Mouse (Mus musculus) midbrain, embryonic 11.5 days (tissue): Measurements from ENCODE around the gene Usp9y. TPM values are rescaled to one million over a fixed set of nuclear protein-coding genes. Genes with fewer than 3 reads are reported as not detected.

Experiments used
- ATAC-seq: fragments of 200-750 bp; cut with Nextera tagmentation; 2 replicates; pipeline ENCODE4 v1.8.0; 2017; ENCODE audit warnings: moderate TSS enrichment, moderate library complexity; ENCODE audit not compliant: low FRiP score
- DNase-seq: peaks from one replicate; pipeline ENCODE4 v3.0.0; 2015; ENCODE audit warnings: low spot score; ENCODE audit errors: missing footprints
- H3K27ac ChIP-seq: fragments of 300-500 bp; sonication (generic); 2 replicates; pipeline ENCODE4 v1.5.1; 2014; ENCODE audit warnings: low read depth, low read length
- H3K27me3 ChIP-seq: fragments of 300-500 bp; sonication (generic); 2 replicates; pipeline ENCODE4 v1.6.1; 2014; ENCODE audit warnings: mild to moderate bottlenecking, low read length, moderate library complexity, mixed read lengths; ENCODE audit not compliant: control insufficient read depth, insufficient read depth
- H3K36me3 ChIP-seq: fragments of 300-500 bp; sonication (generic); 2 replicates; pipeline ENCODE4 v1.6.1; 2014; ENCODE audit warnings: mild to moderate bottlenecking, low read length, moderate library complexity, mixed read lengths; ENCODE audit not compliant: control insufficient read depth, insufficient read depth
- H3K4me1 ChIP-seq: fragments of 300-500 bp; sonication (generic); 2 replicates; pipeline ENCODE4 v1.6.1; 2014; ENCODE audit warnings: low read length; ENCODE audit not compliant: control insufficient read depth, insufficient read depth
- H3K4me2 ChIP-seq: fragments of 300-500 bp; sonication (generic); 2 replicates; pipeline ENCODE4 v1.6.1; 2014; ENCODE audit warnings: mild to moderate bottlenecking, moderate library complexity
- H3K4me3 ChIP-seq: fragments of 300-500 bp; sonication (generic); 2 replicates; pipeline ENCODE4 v1.5.1; 2014; ENCODE audit warnings: low read depth, low read length
- H3K9ac ChIP-seq: fragments of 300-500 bp; sonication (generic); 2 replicates; pipeline ENCODE4 v1.6.1; 2014; ENCODE audit warnings: low read length
- H3K9me3 ChIP-seq: fragments of 300-500 bp; sonication (generic); 2 replicates; pipeline ENCODE4 v1.6.1; 2016; ENCODE audit warnings: low read length; ENCODE audit not compliant: control insufficient read depth
- WGBS: fragments of 180-500 bp; shearing (Covaris S2); extraction: QIAGEN DNeasy Blood & Tissue Kit; methylation state at CpG from one replicate; pipeline ENCODE4 v1.1.7; 2014; 5-methylcytosine and 5-hydroxymethylcytosine counted together
- polyA plus RNA-seq: library from polyadenylated mRNA; unstranded; fragments of >200 nt; fragmentation: Nextera tagmentation; extraction: Ambion mirVana; gene quantifications from 2 replicates; pipeline ENCODE4 v1.2.1, GENCODE M21; 2014

The Usp9y gene
- not detected in 2 replicates for polyA plus RNA-seq

DNA sequence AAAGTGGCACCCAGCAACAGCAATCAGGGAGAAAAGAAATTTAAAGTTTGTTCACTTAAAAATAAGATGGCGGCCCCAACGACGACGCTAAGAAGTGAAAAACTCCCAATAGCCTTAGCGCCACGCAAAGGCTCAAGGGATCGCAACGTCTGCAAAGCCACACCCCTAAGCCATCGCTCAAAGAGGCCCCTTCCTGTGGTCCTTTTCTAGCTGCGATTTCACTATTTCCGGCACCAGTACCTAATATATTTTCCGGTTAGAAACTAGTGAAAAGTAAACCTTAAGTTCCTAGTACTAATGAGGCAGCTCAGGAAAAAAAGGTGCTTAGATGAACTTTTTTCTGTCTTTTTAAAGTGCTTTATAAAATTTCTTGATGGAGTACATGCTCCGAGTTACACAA is at the start of gene Usp9y:
Usp9y (minus strand) TSS at position 101 of the 400 bp plus-strand sequence.
- no peaks in the 10 kb centered on the region for H3K4me1 ChIP-seq
- no peak within 1 kb of the TSS for H3K9ac ChIP-seq
- no peak for DNase-seq
- H3K4me3 ChIP-seq, result no peak within 1 kb of the TSS
- no peaks in the 10 kb centered on the region for H3K9me3 ChIP-seq
- WGBS, result 89% methylated on average over 13 of the region's 13 CpGs
- H3K27me3 ChIP-seq, result no peaks in the 10 kb centered on the region
- H3K4me2 ChIP-seq, result no peak within 1 kb of the TSS
- H3K36me3 ChIP-seq, result no peaks in the 10 kb centered on the region
- no peak within 1 kb of the TSS for H3K27ac ChIP-seq
- no peak for ATAC-seq

- Histone ChIP-seq H3K9ac (no peak overlapping the region), H3K36me3 (no peaks in the 10 kb centered on the region), H3K9me3 (no peaks in the 10 kb centered on the region), H3K4me2 (no peak overlapping the region), H3K4me3 (no peak overlapping the region), H3K27me3 (no peaks in the 10 kb centered on the region), H3K4me1 (no peaks in the 10 kb centered on the region), H3K27ac (no peak overlapping the region)
- ATAC-seq (no peak), DNase-seq (no peak)
These were observed 165.9 kb downstream of the Usp9y start for GRCm38 (mm10) chrY:1293708-1294107.

DNA sequence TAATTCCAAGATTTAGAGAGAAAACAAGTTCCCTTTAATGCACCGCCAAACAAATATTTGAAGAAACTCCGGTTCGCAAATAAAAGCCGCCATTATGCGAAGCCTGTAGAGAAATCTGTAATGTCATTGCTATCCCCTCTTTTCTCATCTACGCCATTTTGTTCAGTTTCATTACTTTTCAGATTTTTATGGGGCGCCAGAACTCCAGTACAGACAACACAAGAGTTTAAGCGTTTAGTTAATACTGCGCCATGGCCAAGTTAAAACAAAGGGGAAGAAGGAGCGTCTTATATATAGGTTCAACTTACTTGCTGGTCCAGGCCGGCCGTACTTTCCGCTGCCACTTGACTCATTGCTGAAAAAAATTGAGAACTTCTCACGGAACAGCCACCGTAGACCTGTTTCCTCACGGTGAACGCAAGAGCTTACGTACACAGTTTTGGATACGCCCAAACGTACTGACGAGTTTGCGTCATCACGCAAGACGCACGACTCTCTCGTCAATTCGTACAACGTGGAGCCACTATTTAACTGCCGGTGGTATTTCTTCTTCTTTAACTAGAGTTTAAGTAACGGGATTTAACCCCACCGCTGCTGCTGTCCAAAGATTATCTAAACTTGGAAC is 173.3 kb downstream of the Usp9y start, which contains the start of gene Ddx3y:
Ddx3y (minus strand) TSS at position 459 of the 625 bp plus-strand sequence.
- peak within 1 kb of the TSS; percentile 38 for H3K4me3 ChIP-seq
- no peaks in the 10 kb centered on the region for H3K36me3 ChIP-seq
- no peaks in the 10 kb centered on the region for H3K27me3 ChIP-seq
- no peak within 1 kb of the TSS for H3K27ac ChIP-seq
- H3K4me1 ChIP-seq, result no peaks in the 10 kb centered on the region
- peak within 1 kb of the TSS; percentile 35 for H3K4me2 ChIP-seq
- 2% methylated on average over 28 of the region's 31 CpGs for WGBS
- ATAC-seq (peak; percentile 97), DNase-seq (peak; percentile 91)
- H3K9ac ChIP-seq, result peak within 1 kb of the TSS; percentile 48; the same call in 1 of the 2 replicates
- no peaks in the 10 kb centered on the region for H3K9me3 ChIP-seq

DNA sequence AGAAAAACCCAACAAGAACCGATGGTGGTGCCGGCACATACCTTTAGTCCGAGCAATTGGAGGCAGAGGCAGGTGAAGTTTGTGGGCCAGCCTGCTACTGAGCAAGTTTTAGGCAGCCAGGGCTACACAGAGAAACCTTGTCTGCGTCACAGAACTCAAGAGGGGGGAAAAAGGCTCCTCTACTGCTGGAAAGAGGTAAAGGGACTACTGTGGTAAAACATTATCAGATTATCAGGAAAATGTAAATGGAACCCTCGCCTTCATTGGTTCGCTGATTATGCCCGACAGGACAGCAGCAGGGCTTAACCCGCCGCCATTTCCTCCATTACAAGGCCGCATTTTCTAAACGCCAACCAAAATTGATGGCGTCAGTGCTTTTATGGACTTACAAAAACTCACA is 173.8 kb downstream of the Usp9y start:
- H3K4me1 ChIP-seq, result no peaks in the 10 kb centered on the region
- 5% methylated on average over 11 of the region's 12 CpGs for whole genome bisulfite sequencing
- DNase-seq (peak; percentile 83), ATAC-seq (peak; percentile 48; the same call in 1 of the 2 replicates)
- no peaks in the 10 kb centered on the region for H3K27me3 ChIP-seq
- H3K4me3 ChIP-seq, result peak overlapping the region; percentile 38
- no peaks in the 10 kb centered on the region for H3K36me3 ChIP-seq
- H3K4me2 ChIP-seq, result peak overlapping the region; percentile 35
- no peak overlapping the region for H3K27ac ChIP-seq
- no peaks in the 10 kb centered on the region for H3K9me3 ChIP-seq
- H3K9ac ChIP-seq, result peak overlapping the region; percentile 48; the same call in 1 of the 2 replicates

Other genes starting within 250 kb of the Usp9y start
- 10.7 and 12.0 TPM in 2 replicates for gene Uty, start 214.0 kb downstream of the Usp9y start, polyA plus RNA-seq
- 13.2 and 16.8 TPM in 2 replicates for gene Ddx3y, start 173.2 kb downstream of the Usp9y start, polyA plus RNA-seq